Comparison of ENCODE assay signal across 28 mouse cellular contexts in genomic region chr7:135689396-135689795, GRCm38 (mm10). TPM values are rescaled to one million over a fixed set of nuclear protein-coding genes. Genes with fewer than 3 reads are reported as not detected.
DNase-seq lines count a peak whose midpoint lies in the region; ATAC-seq and TF ChIP-seq lines count a peak whose summit lies in the region.
"Had no signal": no experiment of that assay in that cellular context is flagged by ENCODE, and none has a peak within 500 bp of the region (broad histone marks: within the 10 kb centered on the region; RNA-seq: fewer than 3 reads in every experiment).

No protein-coding gene starts in this region.

- TF ChIP-seq CTCF in CH12.LX (conservative IDR thresholded peaks at IDR 0.05 in 1 of 2, IDR thresholded peaks at IDR 0.05 in 1 of 2; ENCODE audit: low read depth in 2 of 2, low read length in 2 of 2): no peak

- dilution Hi-C loops in CH12.LX (cut with MboI; ENCODE audit: extremely low pct_ligation_motif_present, extremely low pct_unique_long_range_greater_than_20kb, low sequenced_read_pairs): no loop called here

- H3K79me2 ChIP-seq in CH12.LX (replicated peaks; ENCODE audit: control insufficient read depth, extremely low read depth, insufficient read depth, poor library complexity, severe bottlenecking): peaks cover 3% of the 10 kb centered on the region

- no peaks in the 10 kb centered on the region for H3K4me1 ChIP-seq in forebrain, embryonic 11.5 days (replicated peaks; ENCODE audit: control insufficient read depth, insufficient read depth, low read length)
- H3K4me1 ChIP-seq in forebrain, embryonic 10.5 days: no peaks in the 10 kb centered on the region
- H3K4me1 ChIP-seq in CH12.LX (ENCODE audit: control insufficient read depth in 1 of 2, insufficient read depth in 2 of 2): no peaks in the 10 kb centered on the region
- H3K4me1 ChIP-seq in kidney, embryonic 15.5 days: no peaks in the 10 kb centered on the region
- H3K4me1 ChIP-seq: embryonic facial prominence, embryonic 12.5 days; embryonic facial prominence, embryonic 15.5 days; forebrain, embryonic 13.5 days; hindbrain, embryonic 10.5 days; hindbrain, embryonic 13.5 days; intestine, embryonic 15.5 days had no signal

- intact Hi-C loops in left cerebral cortex, postnatal 14 days (cut with DNase I): no loop called here

- no peak for TF ChIP-seq RAD21 in CH12.LX (IDR thresholded peaks at IDR 0.05; ENCODE audit: low read depth, low read length)

- peaks cover 22% of the 10 kb centered on the region; the same call in 1 of the 2 replicates for H3K36me3 ChIP-seq in forebrain, embryonic 11.5 days (ENCODE audit: control insufficient read depth, insufficient read depth, low read length)
- peaks cover 97% of the 10 kb centered on the region for H3K36me3 ChIP-seq in forebrain, embryonic 10.5 days (replicated peaks)
- peaks cover 80 to 88% of the 10 kb centered on the region in 2 experiments for H3K36me3 ChIP-seq in CH12.LX (replicated peaks in 1 of 2; ENCODE audit: control insufficient read depth in 1 of 2, insufficient read depth in 1 of 2, low read length in 1 of 2)
- peaks cover 94% of the 10 kb centered on the region for H3K36me3 ChIP-seq in kidney, embryonic 15.5 days

- no peak for ATAC-seq in forebrain, embryonic 11.5 days (replicated peaks; ENCODE audit: low FRiP score)
- peak; percentile 16; the same call in 1 of the 2 replicates for ATAC-seq in common myeloid progenitor, adult 5-6 weeks (replicated peaks; ENCODE audit: low read depth, poor library complexity, severe bottlenecking)
- peak; percentile 17; the same call in 1 of the 2 replicates for ATAC-seq in megakaryocyte, adult 5-6 weeks (ENCODE audit: poor library complexity, severe bottlenecking)
- ATAC-seq in kidney, embryonic 15.5 days (replicated peaks; ENCODE audit: low FRiP score): no peak
- ATAC-seq: activated CD4-positive, CD25-positive, alpha-beta regulatory T cell, adult 4 months; forebrain, embryonic 13.5 days; forebrain, embryonic 16.5 days; hindbrain, embryonic 16.5 days; intestine, embryonic 15.5 days had no signal

- no peak overlapping the region for H3K9ac ChIP-seq in forebrain, embryonic 11.5 days (ENCODE audit: low read length)
- no peak overlapping the region for H3K9ac ChIP-seq in CH12.LX (ENCODE audit: insufficient read depth, low read depth)
- H3K9ac ChIP-seq in kidney, embryonic 15.5 days: no peak overlapping the region
- H3K9ac ChIP-seq: embryonic facial prominence, embryonic 12.5 days; embryonic facial prominence, embryonic 15.5 days; forebrain, embryonic 13.5 days; hindbrain, embryonic 13.5 days; intestine, embryonic 15.5 days had no signal

- no peak for TF ChIP-seq EP300 in CH12.LX (IDR thresholded peaks at IDR 0.05; ENCODE audit: low read length)

- no peak for TF ChIP-seq POLR2A in CH12.LX (IDR thresholded peaks at IDR 0.05; ENCODE audit: low read depth, low read length)

- in situ Hi-C loops in CH12.LX (cut with MboI; ENCODE audit: low pct_ligation_motif_present, low pct_unique_long_range_greater_than_20kb, low sequenced_read_pairs): no loop called here

- H3K27ac ChIP-seq in forebrain, embryonic 11.5 days (ENCODE audit: low read depth, low read length): no peak overlapping the region
- no peak overlapping the region for H3K27ac ChIP-seq in forebrain, embryonic 10.5 days
- 0 out of 2 replicates have a peak overlapping the region, but pooled peaks have one; percentile 13 for H3K27ac ChIP-seq in CH12.LX (ENCODE audit: insufficient read depth, low read depth)
- no peak overlapping the region for H3K27ac ChIP-seq in kidney, embryonic 15.5 days
- H3K27ac ChIP-seq: embryonic facial prominence, embryonic 12.5 days; embryonic facial prominence, embryonic 15.5 days; forebrain, embryonic 13.5 days; heart, adult 2 months; hindbrain, embryonic 10.5 days; hindbrain, embryonic 13.5 days; intestine, embryonic 15.5 days had no signal

- DNase-seq in forebrain, embryonic 11.5 days (ENCODE audit: low spot score): peak; percentile 20
- DNase-seq in forebrain, embryonic 10.5 days (ENCODE audit: extremely low spot score, low spot score): no peak
- DNase-seq in CH12.LX (ENCODE audit: extremely low read depth): no peak
- DNase-seq in left cerebral cortex, postnatal 14 days (ENCODE audit: low spot score in 2 of 2): no peak
- no peak for DNase-seq in embryo, embryonic 9.5 days (ENCODE audit: extremely low spot score)
- DNase-seq: adrenal gland, adult 8-10 months; adrenal gland, postnatal 25 days; cerebellum, adult 11-12 months; cerebellum, adult 8-10 months; cerebellum, postnatal 10 days; cerebellum, postnatal 36 days; gastrocnemius, postnatal 10 days; gastrocnemius, postnatal 36 days; heart, adult 2 months; heart, postnatal 36 days had no signal

- WGBS in forebrain, embryonic 11.5 days: 94% methylated on average over 7 of the region's 7 CpGs
- 95% methylated on average over 7 of the region's 7 CpGs for WGBS in forebrain, embryonic 10.5 days
- 94% methylated on average over 7 of the region's 7 CpGs for WGBS in kidney, embryonic 15.5 days

- no peaks in the 10 kb centered on the region for H3K9me3 ChIP-seq in forebrain, embryonic 11.5 days (ENCODE audit: control insufficient read depth, low read length)
- no peaks in the 10 kb centered on the region for H3K9me3 ChIP-seq in forebrain, embryonic 10.5 days
- no peaks in the 10 kb centered on the region for H3K9me3 ChIP-seq in CH12.LX (replicated peaks; ENCODE audit: low read length)
- no peaks in the 10 kb centered on the region for H3K9me3 ChIP-seq in kidney, embryonic 15.5 days (replicated peaks)
- H3K9me3 ChIP-seq: embryonic facial prominence, embryonic 12.5 days; embryonic facial prominence, embryonic 15.5 days; forebrain, embryonic 13.5 days; hindbrain, embryonic 10.5 days; hindbrain, embryonic 13.5 days; intestine, embryonic 15.5 days had no signal

- H3K27me3 ChIP-seq in forebrain, embryonic 11.5 days (ENCODE audit: control insufficient read depth, insufficient read depth, low read length): no peaks in the 10 kb centered on the region
- no peaks in the 10 kb centered on the region for H3K27me3 ChIP-seq in forebrain, embryonic 10.5 days (ENCODE audit: poor library complexity, severe bottlenecking)
- no peaks in the 10 kb centered on the region for H3K27me3 ChIP-seq in CH12.LX (replicated peaks)
- H3K27me3 ChIP-seq in kidney, embryonic 15.5 days: no peaks in the 10 kb centered on the region
- H3K27me3 ChIP-seq: embryonic facial prominence, embryonic 12.5 days; embryonic facial prominence, embryonic 15.5 days; forebrain, embryonic 13.5 days; hindbrain, embryonic 13.5 days; intestine, embryonic 15.5 days had no signal

- no peak overlapping the region for H3K4me3 ChIP-seq in forebrain, embryonic 11.5 days (ENCODE audit: low read depth, low read length)
- no peak overlapping the region for H3K4me3 ChIP-seq in forebrain, embryonic 10.5 days
- no peak overlapping the region for H3K4me3 ChIP-seq in CH12.LX (replicated peaks in 1 of 3; ENCODE audit: low read depth in 2 of 3, low read length in 2 of 3, poor library complexity in 1 of 3)
- no peak overlapping the region for H3K4me3 ChIP-seq in kidney, embryonic 15.5 days (replicated peaks)
- H3K4me3 ChIP-seq: embryonic facial prominence, embryonic 12.5 days; embryonic facial prominence, embryonic 15.5 days; forebrain, embryonic 13.5 days; heart, adult 2 months; hindbrain, embryonic 10.5 days; hindbrain, embryonic 13.5 days; intestine, embryonic 15.5 days had no signal

- no peak overlapping the region for H3K4me2 ChIP-seq in forebrain, embryonic 11.5 days (ENCODE audit: low read depth, low read length, severe bottlenecking)
- H3K4me2 ChIP-seq in CH12.LX (ENCODE audit: insufficient read depth, low read depth, poor library complexity, severe bottlenecking): no peak overlapping the region
- H3K4me2 ChIP-seq in kidney, embryonic 15.5 days: no peak overlapping the region
- H3K4me2 ChIP-seq: embryonic facial prominence, embryonic 12.5 days; embryonic facial prominence, embryonic 15.5 days; forebrain, embryonic 13.5 days; heart, embryonic 11.5 days; hindbrain, embryonic 13.5 days; intestine, embryonic 15.5 days had no signal

TF ChIP-seq in CH12.LX, 34 proteins besides CTCF, POLR2A, EP300 and RAD21:
- TF ChIP-seq SIN3A (IDR thresholded peaks at IDR 0.05; ENCODE audit: low read length): no peak
- TF ChIP-seq CHD1 (IDR thresholded peaks at IDR 0.05; ENCODE audit: low read depth, low read length): no peak
- TF ChIP-seq MAX (IDR thresholded peaks at IDR 0.05; ENCODE audit: low read length): no peak
- no peak for TF ChIP-seq USF1 (IDR thresholded peaks at IDR 0.05; ENCODE audit: low read depth, low read length)
- no peak for TF ChIP-seq JUN (IDR thresholded peaks at IDR 0.05; ENCODE audit: insufficient read depth, low read depth, low read length)
- TF ChIP-seq ZKSCAN1 (IDR thresholded peaks at IDR 0.05; ENCODE audit: borderline replicate concordance, low read depth, low read length): no peak
- TF ChIP-seq CHD2 (IDR thresholded peaks at IDR 0.05; ENCODE audit: low read length): no peak
- TF ChIP-seq GABPA (IDR thresholded peaks at IDR 0.05; ENCODE audit: insufficient replicate concordance, low read depth, low read length): no peak
- no peak for TF ChIP-seq NELFE (IDR thresholded peaks at IDR 0.05; ENCODE audit: low read depth, low read length)
- TF ChIP-seq IRF4 (IDR thresholded peaks at IDR 0.05; ENCODE audit: low read depth, low read length): no peak
- no peak for TF ChIP-seq PAX5 (IDR thresholded peaks at IDR 0.05; ENCODE audit: low read length)
- TF ChIP-seq BHLHE40 (IDR thresholded peaks at IDR 0.05; ENCODE audit: low read depth, low read length): no peak
- no peak for TF ChIP-seq MYC (IDR thresholded peaks at IDR 0.05; ENCODE audit: low read depth, low read length)
- no peak for TF ChIP-seq ETS1 (conservative IDR thresholded peaks at IDR 0.05; ENCODE audit: low read depth, low read length)
- no peak for TF ChIP-seq MAFK (IDR thresholded peaks at IDR 0.05; ENCODE audit: insufficient replicate concordance, low read length)

RNA-seq across cellular contexts. Expression of gene Mki67, which starts 26.8 kb away (rescaled TPM):
- polyA plus RNA-seq in forebrain, embryonic 11.5 days (2014; fragmentation: Nextera tagmentation; extraction: Ambion mirVana): 66.7 and 76.5 TPM in 2 replicates
- polyA plus RNA-seq in forebrain, embryonic 10.5 days (2016; fragmentation: Nextera tagmentation; extraction: Ambion mirVana): 50.9 and 53.4 TPM in 2 replicates
- 73.1 and 86.7 TPM in 2 replicates for total RNA-seq in CH12.LX (2012; rRNA removed)
- 57.0 and 57.8 TPM in 2 replicates for total RNA-seq in CH12.LX (2014; rRNA removed)
- polyA plus RNA-seq in CH12.LX (2012; ENCODE audit: insufficient read length, low read depth): 98.5 and 102 TPM in 2 replicates
- 396 and 444 TPM in 2 replicates for total RNA-seq in common myeloid progenitor, adult 5-6 weeks (2017)
- total RNA-seq in megakaryocyte, adult 5-6 weeks (2015): 558 and 564 TPM in 2 replicates
- total RNA-seq in megakaryocyte, adult 5-6 weeks (2017): 458 and 547 TPM in 2 replicates
- total RNA-seq in left cerebral cortex, postnatal 14 days (2021): 1 to 10 TPM; 2.3 to 2.4 TPM
- 38.7 and 41.8 TPM in 2 replicates for polyA plus RNA-seq in kidney, embryonic 15.5 days (2015; fragmentation: Nextera tagmentation; extraction: Ambion mirVana)

Comparison
In these comparisons a context has a peak if more than half of its experiments do, and no peak if none do; other contexts are left out.
1. ATAC-seq: peak in common myeloid progenitor, adult 5-6 weeks (single experiment) and megakaryocyte, adult 5-6 weeks (single experiment); none in forebrain, embryonic 11.5 days (single experiment) and kidney, embryonic 15.5 days (single experiment).
2. RNA of gene Mki67, which starts 26.8 kb away (total RNA-seq): 458 to 564 TPM in megakaryocyte, adult 5-6 weeks, 396 to 444 TPM in common myeloid progenitor, adult 5-6 weeks and 57.0 to 86.7 TPM in CH12.LX; 2.3 to 2.4 TPM in left cerebral cortex, postnatal 14 days; every median in the first group is over 10 times any median in the second.